Mouse (Mus musculus): ENCODE results near the gene Bpifb1. TPM values are rescaled to one million over a fixed set of nuclear protein-coding genes. Genes with fewer than 3 reads are reported as not detected.
"Not testable (repeated sequence)": the region's sequence is repeated elsewhere in the genome, so short reads cannot be mapped to it uniquely, and the experiment has no call there.

Bpifb1 gene
- not detected in 2 replicates for polyA plus RNA-seq (2015; fragmentation: Nextera tagmentation; extraction: Ambion mirVana)

GRCm38 (mm10) chr2:154190546-154191258 lies at the start of gene Bpifb1:
TSS of gene Bpifb1 (plus strand) at chr2:154190818.
- 87% methylated on average over 11 of the region's 11 CpGs for WGBS
- H3K9ac ChIP-seq: no peak within 1 kb of the TSS
- H3K4me2 ChIP-seq: no peak within 1 kb of the TSS
- no peaks in the 10 kb centered on the region for H3K27me3 ChIP-seq
- no peak within 1 kb of the TSS for H3K27ac ChIP-seq (replicated peaks)
- no peak within 1 kb of the TSS for H3K4me3 ChIP-seq
- H3K4me1 ChIP-seq (replicated peaks): no peaks in the 10 kb centered on the region
- H3K9me3 ChIP-seq: no peaks in the 10 kb centered on the region
- no peak for ATAC-seq (ENCODE audit: low read depth)
- no peaks in the 10 kb centered on the region for H3K36me3 ChIP-seq

GRCm38 (mm10) chr2:154142580-154142979 lies 48.0 kb upstream of the Bpifb1 start, which contains the start of gene Bpifa1:
TSS of gene Bpifa1 (plus strand) at chr2:154142880.
- H3K4me1 ChIP-seq (replicated peaks): no peaks in the 10 kb centered on the region
- 81% methylated on average over 4 of the region's 4 CpGs for WGBS
- H3K36me3 ChIP-seq: no peaks in the 10 kb centered on the region
- H3K27me3 ChIP-seq: no peaks in the 10 kb centered on the region
- no peaks in the 10 kb centered on the region for H3K9me3 ChIP-seq
- no peak within 1 kb of the TSS for H3K4me2 ChIP-seq
- no peak within 1 kb of the TSS for H3K27ac ChIP-seq (replicated peaks)
- H3K9ac ChIP-seq: no peak within 1 kb of the TSS
- no peak within 1 kb of the TSS for H3K4me3 ChIP-seq
- ATAC-seq (ENCODE audit: low read depth): no peak

- H3K36me3 ChIP-seq: no peaks in the 10 kb centered on the region
- WGBS: 62% methylated on average over 3 of the region's 3 CpGs
- H3K4me3 ChIP-seq: no peak overlapping the region
- no peak overlapping the region for H3K4me2 ChIP-seq
- no peaks in the 10 kb centered on the region for H3K9me3 ChIP-seq
- H3K4me1 ChIP-seq (replicated peaks): no peaks in the 10 kb centered on the region
- no peak overlapping the region for H3K27ac ChIP-seq (replicated peaks)
- H3K27me3 ChIP-seq: no peaks in the 10 kb centered on the region
- ATAC-seq (ENCODE audit: low read depth): no peak
- no peak overlapping the region for H3K9ac ChIP-seq
Observed at GRCm38 (mm10) chr2:154143735-154144134, 46.9 kb upstream of the Bpifb1 start.

GRCm38 (mm10) chr2:154147496-154147895 lies 43.1 kb upstream of the Bpifb1 start:
- no peaks in the 10 kb centered on the region for H3K9me3 ChIP-seq
- H3K27me3 ChIP-seq: no peaks in the 10 kb centered on the region
- no peak overlapping the region for H3K9ac ChIP-seq
- H3K36me3 ChIP-seq: no peaks in the 10 kb centered on the region
- H3K4me3 ChIP-seq: no peak overlapping the region
- H3K4me1 ChIP-seq (replicated peaks): no peaks in the 10 kb centered on the region
- ATAC-seq (ENCODE audit: low read depth): no peak
- no peak overlapping the region for H3K4me2 ChIP-seq
- H3K27ac ChIP-seq (replicated peaks): no peak overlapping the region
- WGBS: 85% methylated on average over 4 of the region's 4 CpGs

GRCm38 (mm10) chr2:154158433-154158832 lies 32.2 kb upstream of the Bpifb1 start:
- Histone ChIP-seq H3K9me3 (no peaks in the 10 kb centered on the region), H3K9ac (no peak overlapping the region), H3K4me1 (replicated peaks) (no peaks in the 10 kb centered on the region), H3K27ac (replicated peaks) (no peak overlapping the region), H3K36me3 (no peaks in the 10 kb centered on the region), H3K27me3 (no peaks in the 10 kb centered on the region), H3K4me3 (no peak overlapping the region), H3K4me2 (no peak overlapping the region)
- ATAC-seq (ENCODE audit: low read depth): no peak
- WGBS: 34% methylated on average over 3 of the region's 3 CpGs

GRCm38 (mm10) chr2:154162307-154162706 lies 28.3 kb upstream of the Bpifb1 start, which contains the start of gene Bpifa5:
TSS of gene Bpifa5 (plus strand) at chr2:154162607.
- H3K9ac ChIP-seq: no peak within 1 kb of the TSS
- no peaks in the 10 kb centered on the region for H3K9me3 ChIP-seq
- no peak for ATAC-seq (ENCODE audit: low read depth)
- no peaks in the 10 kb centered on the region for H3K4me1 ChIP-seq (replicated peaks)
- no peaks in the 10 kb centered on the region for H3K36me3 ChIP-seq
- H3K4me3 ChIP-seq: no peak within 1 kb of the TSS
- no peak within 1 kb of the TSS for H3K27ac ChIP-seq (replicated peaks)
- no peaks in the 10 kb centered on the region for H3K27me3 ChIP-seq
- 83% methylated on average over 8 of the region's 8 CpGs for WGBS
- no peak within 1 kb of the TSS for H3K4me2 ChIP-seq

- Histone ChIP-seq H3K4me2 (no peak overlapping the region), H3K4me3 (no peak overlapping the region), H3K36me3 (no peaks in the 10 kb centered on the region), H3K4me1 (replicated peaks) (no peaks in the 10 kb centered on the region), H3K27me3 (no peaks in the 10 kb centered on the region), H3K9me3 (no peaks in the 10 kb centered on the region), H3K9ac (no peak overlapping the region), H3K27ac (replicated peaks) (no peak overlapping the region)
- ATAC-seq (ENCODE audit: low read depth): no peak
- 91% methylated on average over 5 of the region's 5 CpGs for WGBS
Observed at GRCm38 (mm10) chr2:154163306-154163705, 27.3 kb upstream of the Bpifb1 start.

GRCm38 (mm10) chr2:154169172-154169571 lies 21.4 kb upstream of the Bpifb1 start:
- no peaks in the 10 kb centered on the region for H3K4me1 ChIP-seq (replicated peaks)
- H3K9me3 ChIP-seq: no peaks in the 10 kb centered on the region
- WGBS: 75% methylated on average over 3 of the region's 3 CpGs
- no peak overlapping the region for H3K9ac ChIP-seq
- no peaks in the 10 kb centered on the region for H3K36me3 ChIP-seq
- no peak overlapping the region for H3K4me2 ChIP-seq
- ATAC-seq (ENCODE audit: low read depth): no peak
- no peak overlapping the region for H3K27ac ChIP-seq (replicated peaks)
- no peaks in the 10 kb centered on the region for H3K27me3 ChIP-seq
- no peak overlapping the region for H3K4me3 ChIP-seq

- 81% methylated on average over 6 of the region's 6 CpGs for WGBS
Observed at GRCm38 (mm10) chr2:154171621-154172020, 19.0 kb upstream of the Bpifb1 start.

GRCm38 (mm10) chr2:154173313-154173712 lies 17.3 kb upstream of the Bpifb1 start:
- Histone ChIP-seq H3K4me3 (no peak overlapping the region), H3K36me3 (no peaks in the 10 kb centered on the region), H3K4me1 (replicated peaks) (no peaks in the 10 kb centered on the region), H3K27ac (replicated peaks) (no peak overlapping the region), H3K27me3 (no peaks in the 10 kb centered on the region), H3K4me2 (no peak overlapping the region), H3K9ac (no peak overlapping the region), H3K9me3 (no peaks in the 10 kb centered on the region)
- ATAC-seq (ENCODE audit: low read depth): no peak
- 45% methylated on average over 1 of the region's 1 CpGs for WGBS

More at GRCm38 (mm10) chr2:154171621-154172020, 19.0 kb upstream of the Bpifb1 start:
- no peaks in the 10 kb centered on the region for H3K36me3 ChIP-seq
- no peak overlapping the region for H3K27ac ChIP-seq (replicated peaks)
- ATAC-seq (ENCODE audit: low read depth): no peak
- no peaks in the 10 kb centered on the region for H3K4me1 ChIP-seq (replicated peaks)
- H3K9me3 ChIP-seq: no peaks in the 10 kb centered on the region
- H3K4me2 ChIP-seq: no peak overlapping the region
- H3K9ac ChIP-seq: no peak overlapping the region
- no peaks in the 10 kb centered on the region for H3K27me3 ChIP-seq
- H3K4me3 ChIP-seq: no peak overlapping the region

GRCm38 (mm10) chr2:154181900-154182299 lies 8.7 kb upstream of the Bpifb1 start:
- 86% methylated on average over 7 of the region's 7 CpGs for WGBS
- not testable (repeated sequence) for H3K4me3 ChIP-seq; H3K4me2 ChIP-seq; H3K36me3 ChIP-seq; ATAC-seq (ENCODE audit: low read depth); H3K9me3 ChIP-seq; H3K4me1 ChIP-seq (replicated peaks); H3K27me3 ChIP-seq; H3K9ac ChIP-seq; H3K27ac ChIP-seq (replicated peaks)

GRCm38 (mm10) chr2:154183061-154183460 lies 7.6 kb upstream of the Bpifb1 start:
- H3K9ac ChIP-seq; H3K4me2 ChIP-seq; H3K9me3 ChIP-seq; H3K27me3 ChIP-seq; H3K36me3 ChIP-seq; H3K4me1 ChIP-seq (replicated peaks); H3K27ac ChIP-seq (replicated peaks); ATAC-seq (ENCODE audit: low read depth); H3K4me3 ChIP-seq: not testable (repeated sequence)
- 80% methylated on average over 4 of the region's 4 CpGs for WGBS

- Histone ChIP-seq H3K9ac (no peak overlapping the region), H3K36me3 (no peaks in the 10 kb centered on the region), H3K27me3 (no peaks in the 10 kb centered on the region), H3K4me3 (no peak overlapping the region), H3K27ac (replicated peaks) (no peak overlapping the region), H3K9me3 (no peaks in the 10 kb centered on the region), H3K4me1 (replicated peaks) (0 out of 2 replicates have a peak, but pooled peaks cover 3% of the 10 kb centered on the region), H3K4me2 (no peak overlapping the region)
- no peak for ATAC-seq (ENCODE audit: low read depth)
- WGBS: 92% methylated on average over 6 of the region's 6 CpGs
Observed at GRCm38 (mm10) chr2:154185319-154185718, 5.3 kb upstream of the Bpifb1 start.

Measured in neural tube, embryonic 13.5 days (tissue).